Mouse (Mus musculus): ENCODE measurements around the gene Sun1.

DNA sequence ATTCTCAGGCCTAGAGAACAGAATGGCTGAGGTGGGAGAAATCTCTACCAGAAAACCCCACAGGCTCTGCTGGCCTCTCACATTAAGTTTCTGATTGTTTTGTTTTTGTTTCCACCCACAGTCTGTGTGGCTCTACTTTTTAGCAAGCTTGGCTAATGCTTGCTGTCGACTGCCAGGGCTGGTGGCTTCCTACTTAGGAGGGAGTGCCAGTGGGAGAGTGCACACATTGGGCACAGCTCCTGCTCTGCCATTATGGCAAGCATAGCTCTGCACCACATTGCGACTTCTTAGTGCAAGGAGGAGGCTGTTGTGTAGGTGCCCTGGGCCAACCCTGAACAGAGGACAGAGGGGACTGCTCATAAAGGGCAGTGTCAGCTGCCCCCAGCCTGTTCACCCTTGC lies 17.3 kb upstream of the Sun1 start:
- TF ChIP-seq CTCF (IDR thresholded peaks at IDR 0.05; ENCODE audit: extremely low read depth, insufficient read depth, insufficient read length, insufficient replicate concordance): no peak
- TF ChIP-seq POLR2A (IDR thresholded peaks at IDR 0.05; ENCODE audit: low read depth, low read length): no peak
